Mouse (Mus musculus): Measurements from ENCODE around the gene Efna1. TPM values are rescaled to one million over a fixed set of nuclear protein-coding genes. Genes with fewer than 3 reads are reported as not detected.

Efna1 gene
- total RNA-seq (2014; rRNA removed) (3.9 and 5.9 TPM in 2 replicates), polyA plus RNA-seq (2015; fragmentation: Nextera tagmentation; extraction: Ambion mirVana) (7.4 and 10.9 TPM in 2 replicates)

- TF ChIP-seq CTCF (IDR thresholded peaks at IDR 0.05; ENCODE audit: low read depth), result no peak; the same call in none of the 2 replicates
- WGBS, result under 1% methylated on average over 52 of the region's 52 CpGs
- H3K4me2 ChIP-seq (ENCODE audit: low read depth, low read length), result peak within 1 kb of the TSS; percentile 89
- peak; percentile 52 for DNase-seq (ENCODE audit: low spot score)
- H3K9me3 ChIP-seq (ENCODE audit: low read length), result no peaks in the 10 kb centered on the region
- ATAC-seq, result peak; percentile 33
- peak within 1 kb of the TSS; percentile 58; the same call in 1 of the 2 replicates for H3K27ac ChIP-seq
- H3K9ac ChIP-seq (replicated peaks; ENCODE audit: low read length), result peak within 1 kb of the TSS; percentile 57
- H3K36me3 ChIP-seq (ENCODE audit: insufficient read depth, low read length), result no peaks in the 10 kb centered on the region
- peaks cover 14% of the 10 kb centered on the region; the same call in 1 of the 2 replicates for H3K4me1 ChIP-seq (ENCODE audit: insufficient read depth, low read length)
- H3K27me3 ChIP-seq (ENCODE audit: insufficient read depth, low read length), result no peaks in the 10 kb centered on the region
- peak within 1 kb of the TSS; percentile 49 for H3K4me3 ChIP-seq (ENCODE audit: low read length)
These were observed at the start of gene Efna1 for GRCm38 (mm10) chr3:89280606-89281511. Gene Efna1 (minus strand): TSS chr3:89281142.

- ATAC-seq, result no peak
- Histone ChIP-seq H3K4me3 (ENCODE audit: low read length) (no peak overlapping the region), H3K9me3 (ENCODE audit: low read length) (no peaks in the 10 kb centered on the region), H3K27ac (no peak overlapping the region), H3K27me3 (ENCODE audit: insufficient read depth, low read length) (no peaks in the 10 kb centered on the region), H3K4me1 (ENCODE audit: insufficient read depth, low read length) (peaks cover 16% of the 10 kb centered on the region), H3K36me3 (ENCODE audit: insufficient read depth, low read length) (0 out of 2 replicates have a peak, but pooled peaks cover 3% of the 10 kb centered on the region), H3K4me2 (ENCODE audit: low read depth, low read length) (no peak overlapping the region), H3K9ac (replicated peaks; ENCODE audit: low read length) (no peak overlapping the region)
- no peak for TF ChIP-seq CTCF (IDR thresholded peaks at IDR 0.05; ENCODE audit: low read depth)
- 39% methylated on average over 3 of the region's 3 CpGs for WGBS
- no peak for DNase-seq (ENCODE audit: low spot score)
These were observed 49.4 kb upstream of the Efna1 start for GRCm38 (mm10) chr3:89330346-89330745.

GRCm38 (mm10) chr3:89328623-89329022 is 47.7 kb upstream of the Efna1 start:
- DNase-seq (ENCODE audit: low spot score) (no peak), ATAC-seq (0 out of 2 replicates have a peak, but pooled peaks have one; percentile 30)
- H3K27ac ChIP-seq, result no peak overlapping the region
- peaks cover 16% of the 10 kb centered on the region for H3K4me1 ChIP-seq (ENCODE audit: insufficient read depth, low read length)
- WGBS, result 20% methylated on average over 4 of the region's 4 CpGs
- no peaks in the 10 kb centered on the region for H3K9me3 ChIP-seq (ENCODE audit: low read length)
- no peak overlapping the region for H3K4me2 ChIP-seq (ENCODE audit: low read depth, low read length)
- TF ChIP-seq CTCF (IDR thresholded peaks at IDR 0.05; ENCODE audit: low read depth), result no peak
- no peak overlapping the region for H3K9ac ChIP-seq (replicated peaks; ENCODE audit: low read length)
- no peak overlapping the region for H3K4me3 ChIP-seq (ENCODE audit: low read length)
- H3K36me3 ChIP-seq (ENCODE audit: insufficient read depth, low read length), result no peaks in the 10 kb centered on the region
- H3K27me3 ChIP-seq (ENCODE audit: insufficient read depth, low read length), result no peaks in the 10 kb centered on the region

- TF ChIP-seq CTCF (IDR thresholded peaks at IDR 0.05; ENCODE audit: low read depth), result no peak
- ATAC-seq (no peak), DNase-seq (ENCODE audit: low spot score) (no peak)
- no peak overlapping the region for H3K9ac ChIP-seq (replicated peaks; ENCODE audit: low read length)
- no peaks in the 10 kb centered on the region for H3K36me3 ChIP-seq (ENCODE audit: insufficient read depth, low read length)
- 53% methylated on average over 9 of the region's 9 CpGs for WGBS
- peaks cover 6% of the 10 kb centered on the region for H3K4me1 ChIP-seq (ENCODE audit: insufficient read depth, low read length)
- H3K4me2 ChIP-seq (ENCODE audit: low read depth, low read length), result no peak overlapping the region
- no peaks in the 10 kb centered on the region for H3K27me3 ChIP-seq (ENCODE audit: insufficient read depth, low read length)
- H3K9me3 ChIP-seq (ENCODE audit: low read length), result no peaks in the 10 kb centered on the region
- no peak overlapping the region for H3K27ac ChIP-seq
- no peak overlapping the region for H3K4me3 ChIP-seq (ENCODE audit: low read length)
These were observed 46.5 kb upstream of the Efna1 start for GRCm38 (mm10) chr3:89327371-89327870.

GRCm38 (mm10) chr3:89325882-89326281 is 44.9 kb upstream of the Efna1 start:
- no peak overlapping the region for H3K4me2 ChIP-seq (ENCODE audit: low read depth, low read length)
- DNase-seq (ENCODE audit: low spot score), result no peak
- no peak for ATAC-seq
- no peak overlapping the region for H3K27ac ChIP-seq
- no peak overlapping the region for H3K9ac ChIP-seq (replicated peaks; ENCODE audit: low read length)
- WGBS, result 93% methylated on average over 8 of the region's 8 CpGs
- H3K4me3 ChIP-seq (ENCODE audit: low read length), result no peak overlapping the region
- H3K27me3 ChIP-seq (ENCODE audit: insufficient read depth, low read length), result no peaks in the 10 kb centered on the region
- no peaks in the 10 kb centered on the region for H3K9me3 ChIP-seq (ENCODE audit: low read length)
- H3K4me1 ChIP-seq (ENCODE audit: insufficient read depth, low read length), result peaks cover 4% of the 10 kb centered on the region; the same call in 1 of the 2 replicates
- no peaks in the 10 kb centered on the region for H3K36me3 ChIP-seq (ENCODE audit: insufficient read depth, low read length)
- no peak for TF ChIP-seq CTCF (IDR thresholded peaks at IDR 0.05; ENCODE audit: low read depth)

- no peaks in the 10 kb centered on the region for H3K36me3 ChIP-seq (ENCODE audit: insufficient read depth, low read length)
- H3K4me1 ChIP-seq (ENCODE audit: insufficient read depth, low read length), result peaks cover 8% of the 10 kb centered on the region
- under 1% methylated on average over 53 of the region's 53 CpGs for WGBS
- TF ChIP-seq CTCF (IDR thresholded peaks at IDR 0.05; ENCODE audit: low read depth), result no peak
- peak within 1 kb of the TSS; percentile 77 for H3K4me2 ChIP-seq (ENCODE audit: low read depth, low read length)
- H3K4me3 ChIP-seq (ENCODE audit: low read length), result peak within 1 kb of the TSS; percentile 67
- no peaks in the 10 kb centered on the region for H3K27me3 ChIP-seq (ENCODE audit: insufficient read depth, low read length)
- H3K27ac ChIP-seq, result peak within 1 kb of the TSS; percentile 88
- H3K9me3 ChIP-seq (ENCODE audit: low read length), result no peaks in the 10 kb centered on the region
- peak within 1 kb of the TSS; percentile 82 for H3K9ac ChIP-seq (replicated peaks; ENCODE audit: low read length)
- DNase-seq (ENCODE audit: low spot score) (peak; percentile 93), ATAC-seq (peak; percentile 37)
These were observed 41.7 kb upstream of the Efna1 start, which contains the start of gene Efna3 for GRCm38 (mm10) chr3:89322514-89323165. Gene Efna3 (minus strand): TSS chr3:89322965.
